Mouse (Mus musculus): Measurements from ENCODE around the gene Svs1. TPM values are rescaled to one million over a fixed set of nuclear protein-coding genes. Genes with fewer than 3 reads are reported as not detected.

The Svs1 gene
- polyA plus RNA-seq, 1 experiment from 2014 or later = not detected

- no peaks in the 10 kb centered on the region for H3K36me3 ChIP-seq (ENCODE audit: control insufficient read depth, insufficient read depth)
- no peak within 1 kb of the TSS for H3K9ac ChIP-seq (replicated peaks; ENCODE audit: low read depth, low read length)
- H3K9me3 ChIP-seq (ENCODE audit: control insufficient read depth, low read length) = no peaks in the 10 kb centered on the region
- ATAC-seq = no peak
- no peaks in the 10 kb centered on the region for H3K27me3 ChIP-seq (replicated peaks; ENCODE audit: control insufficient read depth, insufficient read depth, low read length)
- no peak within 1 kb of the TSS for H3K27ac ChIP-seq (ENCODE audit: low read length)
- 50% methylated on average over 28 of the region's 28 CpGs for WGBS
- no peak within 1 kb of the TSS; the same call in 1 of the 2 replicates for H3K4me2 ChIP-seq (ENCODE audit: low read length)
- no peaks in the 10 kb centered on the region for H3K4me1 ChIP-seq (replicated peaks; ENCODE audit: control insufficient read depth, insufficient read depth, low read length)
- no peak within 1 kb of the TSS for H3K4me3 ChIP-seq (replicated peaks; ENCODE audit: low read length)
These were observed 49.9 kb downstream of the Svs1 start, which contains the start of gene Gpnmb for GRCm38 (mm10) chr6:49036275-49037267. Gene Gpnmb (plus strand): TSS chr6:49036546.

DNA sequence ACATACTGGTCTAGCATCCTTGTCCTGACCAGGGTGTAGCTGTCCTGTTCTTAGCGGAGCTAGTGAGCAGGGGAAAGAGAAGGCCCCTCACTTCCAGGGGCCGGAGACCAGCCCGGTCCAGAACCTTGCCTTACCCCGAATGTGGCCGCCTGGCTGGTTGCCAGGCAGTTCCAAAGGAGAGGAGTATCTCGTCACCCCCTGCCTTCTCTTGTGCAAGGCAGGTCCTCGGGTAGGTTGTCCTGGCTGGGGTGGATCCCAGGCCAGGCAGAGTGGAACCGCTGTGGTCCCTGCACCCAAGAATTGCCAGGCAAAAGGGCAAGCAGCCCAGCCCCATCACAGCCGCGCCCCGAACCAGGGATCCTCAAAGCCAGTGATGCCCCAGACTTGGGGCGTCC is 50.6 kb downstream of the Svs1 start:
- Histone ChIP-seq H3K4me3 (replicated peaks; ENCODE audit: low read length) (no peak overlapping the region), H3K9ac (replicated peaks; ENCODE audit: low read depth, low read length) (no peak overlapping the region), H3K27ac (ENCODE audit: low read length) (no peak overlapping the region), H3K4me2 (ENCODE audit: low read length) (no peak overlapping the region), H3K27me3 (replicated peaks; ENCODE audit: control insufficient read depth, insufficient read depth, low read length) (no peaks in the 10 kb centered on the region), H3K36me3 (ENCODE audit: control insufficient read depth, insufficient read depth) (no peaks in the 10 kb centered on the region), H3K4me1 (replicated peaks; ENCODE audit: control insufficient read depth, insufficient read depth, low read length) (no peaks in the 10 kb centered on the region), H3K9me3 (ENCODE audit: control insufficient read depth, low read length) (no peaks in the 10 kb centered on the region)
- whole genome bisulfite sequencing = 67% methylated on average over 12 of the region's 12 CpGs
- ATAC-seq = no peak

DNA sequence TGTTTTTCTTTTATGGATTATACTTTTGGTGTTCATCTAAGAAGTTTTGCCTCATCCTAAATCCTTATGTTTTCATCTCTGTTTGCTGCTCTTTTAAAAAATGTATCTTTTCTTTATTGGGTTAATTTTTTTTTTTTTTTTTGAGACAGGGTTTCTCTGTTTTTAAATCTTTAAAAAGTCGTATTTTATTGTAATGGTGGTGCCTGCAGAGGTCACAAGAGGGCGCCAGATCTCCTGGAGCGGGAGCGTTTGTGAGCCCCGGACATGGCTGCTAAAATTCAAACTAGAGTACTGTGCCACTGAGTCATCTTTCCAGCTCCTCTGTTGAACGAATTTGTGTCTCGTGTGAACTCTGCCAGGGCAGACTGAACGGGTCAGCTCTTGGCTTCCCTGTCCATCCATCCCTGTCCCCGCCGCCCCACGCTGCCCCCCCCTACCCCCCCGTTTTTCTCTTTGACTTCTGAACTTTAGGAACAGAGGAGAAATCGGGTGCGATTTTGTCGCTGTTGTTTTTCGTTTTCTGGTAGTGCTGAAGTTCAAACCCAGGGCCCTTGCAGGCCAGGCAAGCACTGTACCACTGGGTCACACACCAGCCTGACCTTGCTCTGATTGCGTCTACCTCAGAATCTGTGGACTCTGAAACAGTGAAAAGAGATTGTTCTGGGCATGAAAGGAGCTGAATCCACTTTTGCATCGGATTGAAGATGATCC is 53.0 kb downstream of the Svs1 start:
- Histone ChIP-seq H3K4me2 (ENCODE audit: low read length) (peak overlapping the region; percentile 42), H3K27me3 (replicated peaks; ENCODE audit: control insufficient read depth, insufficient read depth, low read length) (no peaks in the 10 kb centered on the region)
- ATAC-seq = 0 out of 2 replicates have a peak, but pooled peaks have one; percentile 54

More for the DNA sequence above, 53.0 kb downstream of the Svs1 start:
- Histone ChIP-seq H3K27ac (ENCODE audit: low read length) (no peak overlapping the region), H3K9ac (replicated peaks; ENCODE audit: low read depth, low read length) (no peak overlapping the region), H3K4me1 (replicated peaks; ENCODE audit: control insufficient read depth, insufficient read depth, low read length) (no peaks in the 10 kb centered on the region), H3K9me3 (ENCODE audit: control insufficient read depth, low read length) (no peaks in the 10 kb centered on the region), H3K36me3 (ENCODE audit: control insufficient read depth, insufficient read depth) (no peaks in the 10 kb centered on the region), H3K4me3 (replicated peaks; ENCODE audit: low read length) (peak overlapping the region; percentile 26)
- WGBS = 16% methylated on average over 18 of the region's 18 CpGs

Other genes starting within 250 kb of the Svs1 start
- gene Gimap1, start 247.8 kb upstream of the Svs1 start, polyA plus RNA-seq (2015; fragmentation: Nextera tagmentation; extraction: Ambion mirVana) = 4.0 and 5.5 TPM in 2 replicates
- gene Gimap5, start 240.7 kb upstream of the Svs1 start, polyA plus RNA-seq (2015; fragmentation: Nextera tagmentation; extraction: Ambion mirVana) = 0.77 and 1.4 TPM in 2 replicates
- not detected in 2 replicates for gene Gimap3, start 216.0 kb upstream of the Svs1 start, polyA plus RNA-seq (2015; fragmentation: Nextera tagmentation; extraction: Ambion mirVana)
- gene Tmem176a, start 145.9 kb upstream of the Svs1 start, polyA plus RNA-seq (2015; fragmentation: Nextera tagmentation; extraction: Ambion mirVana) = 10.2 and 10.5 TPM in 2 replicates
- gene Tmem176b, start 145.4 kb upstream of the Svs1 start, polyA plus RNA-seq (2015; fragmentation: Nextera tagmentation; extraction: Ambion mirVana) = 73.2 and 80.9 TPM in 2 replicates
- gene Aoc1, start 114.0 kb upstream of the Svs1 start, polyA plus RNA-seq (2015; fragmentation: Nextera tagmentation; extraction: Ambion mirVana) = not detected in 2 replicates
- not detected in 2 replicates for gene 1600015I10Rik, start 57.0 kb upstream of the Svs1 start, polyA plus RNA-seq (2015; fragmentation: Nextera tagmentation; extraction: Ambion mirVana)
- gene Doxl2, start 11.9 kb upstream of the Svs1 start, polyA plus RNA-seq (2015; fragmentation: Nextera tagmentation; extraction: Ambion mirVana) = not detected in 2 replicates
- 0.39 and 0.61 TPM in 2 replicates for gene Gpnmb, start 49.7 kb downstream of the Svs1 start, polyA plus RNA-seq (2015; fragmentation: Nextera tagmentation; extraction: Ambion mirVana)
- 59.1 and 61.8 TPM in 2 replicates for gene Malsu1, start 86.9 kb downstream of the Svs1 start, polyA plus RNA-seq (2015; fragmentation: Nextera tagmentation; extraction: Ambion mirVana)
- gene Igf2bp3, start 228.1 kb downstream of the Svs1 start, polyA plus RNA-seq (2015; fragmentation: Nextera tagmentation; extraction: Ambion mirVana) = 34.1 and 39.0 TPM in 2 replicates